Mouse (Mus musculus): ENCODE measurements at regions not wholly inside any gene's neighbourhood (a gene's known extent, or its start where the extent isn't known, plus 50 kb on each side); places are given as distances from the start of the nearest gene placed in this dataset.

DNA sequence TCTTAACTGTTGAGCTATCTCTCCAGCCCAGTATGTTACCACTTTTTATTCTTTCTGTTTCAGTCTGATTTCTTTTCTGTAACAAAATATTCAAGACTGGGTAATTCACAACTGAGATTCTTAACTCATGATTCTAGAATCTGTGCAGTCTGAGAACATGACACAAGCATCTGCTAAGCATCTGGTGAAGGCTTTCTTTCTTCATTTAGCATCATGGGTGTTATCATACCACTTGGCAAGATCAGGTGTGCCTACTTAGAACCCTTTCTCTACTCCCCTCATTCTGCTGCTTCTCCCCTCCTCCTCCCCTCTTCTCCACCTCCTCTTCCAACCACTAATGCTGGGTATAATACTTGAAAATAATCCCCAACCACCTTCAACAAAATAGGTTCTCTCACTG is 62.1 kb upstream of the Pfn2 start:
- no peak for DNase-seq

DNA sequence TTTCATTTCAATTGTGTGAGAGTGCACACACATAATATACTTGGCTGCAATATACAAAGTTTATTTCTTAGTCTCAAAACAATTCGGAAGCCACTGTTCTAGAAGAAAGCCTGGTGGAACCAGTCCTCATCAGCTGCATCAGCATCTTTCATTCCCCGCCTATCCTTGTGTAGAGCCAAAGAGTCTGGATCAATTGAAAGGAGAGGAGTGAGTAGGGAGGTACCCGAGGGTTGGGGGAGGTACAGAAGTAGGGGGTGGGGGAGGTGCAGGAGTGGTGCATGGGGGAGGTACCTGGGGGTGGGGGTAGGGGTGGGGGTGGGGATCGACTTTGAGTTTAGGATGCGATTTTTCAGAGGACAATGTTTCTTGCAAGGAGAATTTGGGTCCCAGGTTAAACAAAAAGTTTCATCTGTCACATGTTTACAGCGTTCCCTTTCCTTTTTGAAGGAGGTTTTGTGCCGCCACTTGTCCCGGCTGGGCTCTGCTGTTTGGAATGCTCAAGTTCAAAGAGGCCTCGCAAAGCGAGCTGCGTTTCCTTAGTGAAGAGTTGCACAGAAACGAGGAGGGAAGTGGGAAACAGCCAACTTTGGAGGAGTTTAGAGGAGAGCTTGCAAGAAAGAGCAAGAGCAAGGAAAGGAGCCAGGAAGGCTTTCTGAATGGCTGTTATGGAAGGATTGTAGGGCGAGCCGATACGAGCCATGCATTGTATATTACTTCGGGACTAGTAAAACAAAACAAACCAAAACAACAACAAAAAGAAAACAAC is 64.1 kb upstream of the Pfn2 start:
- no peak for DNase-seq

DNA sequence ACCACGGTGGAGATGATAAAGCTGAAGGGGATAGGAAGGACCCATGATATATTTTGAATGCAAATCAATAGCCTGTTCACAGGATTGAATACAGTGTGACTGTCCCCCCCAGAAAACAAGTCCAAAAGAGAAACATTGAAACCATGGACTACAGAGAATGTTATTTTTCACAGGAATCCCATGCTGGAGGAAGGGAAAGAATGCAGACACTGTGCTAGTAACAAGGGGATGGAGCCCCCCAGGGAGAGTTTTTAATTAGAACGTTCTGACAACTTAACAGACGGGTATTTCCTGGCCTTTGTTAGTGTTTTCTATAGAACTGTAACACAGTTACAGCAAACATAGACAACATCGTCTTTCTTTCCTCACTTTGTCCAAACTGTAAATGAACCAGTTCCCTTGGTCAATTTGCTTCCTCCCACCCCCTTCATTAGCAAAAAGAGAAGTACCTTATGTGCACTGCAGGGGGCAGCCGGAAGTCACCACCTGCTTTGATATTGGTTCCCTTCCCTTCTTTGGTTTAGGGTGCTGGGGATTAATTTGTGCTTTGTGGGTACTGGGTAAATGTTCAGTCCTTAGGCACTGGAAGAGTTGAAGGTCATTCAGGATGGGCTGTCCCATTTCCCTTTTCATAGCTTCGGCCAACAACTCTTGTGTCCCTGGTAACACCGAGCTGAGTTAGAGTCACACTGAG is 64.9 kb upstream of the Pfn2 start:
- DNase-seq, result no peak

DNA sequence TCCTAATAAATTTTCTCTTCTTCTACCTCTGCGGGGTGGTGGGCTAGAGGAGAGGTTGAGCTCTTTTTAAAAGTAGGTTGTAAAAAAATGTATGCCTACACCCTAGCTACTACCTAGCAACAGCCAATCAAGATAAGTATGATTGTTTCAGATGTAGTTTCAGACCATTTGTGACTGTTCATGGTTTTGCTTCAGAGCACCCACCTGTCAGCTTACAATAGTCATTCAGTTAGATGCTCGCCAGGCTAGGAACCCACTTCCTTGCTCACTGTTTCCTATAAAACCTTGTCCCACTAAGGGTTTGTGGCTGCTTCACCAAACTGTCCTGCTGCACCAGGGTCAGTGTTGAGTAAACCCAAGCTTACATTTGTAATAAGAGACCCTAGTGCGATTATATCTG is 66.8 kb upstream of the Pfn2 start:
- no peak for DNase-seq

DNA sequence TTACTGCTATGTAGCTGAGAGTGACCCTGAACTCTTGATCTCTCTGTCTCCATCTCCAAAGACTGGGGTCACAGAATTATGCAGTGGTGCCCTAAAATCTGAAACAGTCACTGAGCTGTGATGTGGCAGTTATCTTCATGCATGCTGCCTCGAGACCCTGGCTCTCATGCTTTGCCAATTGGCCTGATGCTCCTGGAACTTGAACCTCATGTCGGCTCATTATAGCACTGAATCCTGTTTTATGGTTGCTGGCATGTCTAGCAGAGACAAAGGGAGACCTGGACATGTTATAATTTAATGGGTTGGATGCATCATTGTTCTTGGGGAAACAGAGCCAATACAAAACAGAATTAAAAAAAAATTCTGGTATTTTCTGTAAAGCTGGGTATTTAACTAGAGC is 71.0 kb upstream of the Pfn2 start:
- DNase-seq, result no peak

DNA sequence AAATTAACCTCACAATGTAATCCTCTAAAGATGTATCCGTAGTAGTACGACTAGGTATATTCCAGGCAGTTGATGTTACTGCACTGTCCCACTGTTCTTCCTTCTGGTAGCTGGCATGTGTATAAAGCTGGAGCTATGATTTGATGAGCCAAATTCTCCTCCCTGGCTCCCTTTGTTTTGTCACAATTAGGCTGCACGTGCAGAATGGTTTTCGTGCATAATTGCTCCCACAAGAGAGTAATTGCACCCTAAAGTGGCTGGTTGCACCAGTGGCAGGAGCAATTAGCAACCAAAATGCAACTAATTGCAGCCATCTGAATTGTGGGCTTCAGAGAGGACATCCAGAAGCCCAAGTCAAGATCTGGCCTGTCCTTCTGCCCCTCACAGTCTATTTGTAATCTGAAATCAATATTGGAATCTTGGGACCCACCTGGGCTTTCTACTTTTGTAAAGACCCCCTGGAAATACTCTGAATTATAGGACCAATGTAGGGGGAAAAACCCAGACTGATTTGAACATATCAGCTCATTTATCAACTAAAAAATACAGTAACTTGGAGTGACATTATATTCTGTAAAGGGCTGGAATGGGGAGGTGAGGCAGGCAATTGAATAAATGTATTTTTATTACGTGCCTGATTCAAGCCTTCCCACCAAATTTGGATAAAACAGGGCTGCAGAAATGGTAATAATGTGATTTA is 71.7 kb upstream of the Pfn2 start:
- no peak for DNase-seq

DNA sequence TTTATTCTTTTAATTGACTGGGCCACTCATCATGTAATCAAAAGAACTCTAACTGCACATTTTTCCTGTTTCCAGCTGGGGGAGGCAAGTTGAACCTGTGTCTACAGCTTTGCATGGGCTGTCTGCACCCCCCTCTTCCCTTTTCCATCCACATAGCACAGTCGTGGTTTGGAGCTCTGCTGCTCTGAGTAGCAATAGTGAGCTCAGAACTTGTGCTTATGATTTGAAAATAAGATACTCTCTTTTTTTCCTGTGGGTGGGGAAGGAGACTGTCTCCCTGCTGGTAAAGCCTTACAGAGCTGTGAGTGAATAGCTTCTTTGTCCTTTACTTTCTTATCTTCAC is 72.2 kb upstream of the Pfn2 start:
- no peak for DNase-seq

DNA sequence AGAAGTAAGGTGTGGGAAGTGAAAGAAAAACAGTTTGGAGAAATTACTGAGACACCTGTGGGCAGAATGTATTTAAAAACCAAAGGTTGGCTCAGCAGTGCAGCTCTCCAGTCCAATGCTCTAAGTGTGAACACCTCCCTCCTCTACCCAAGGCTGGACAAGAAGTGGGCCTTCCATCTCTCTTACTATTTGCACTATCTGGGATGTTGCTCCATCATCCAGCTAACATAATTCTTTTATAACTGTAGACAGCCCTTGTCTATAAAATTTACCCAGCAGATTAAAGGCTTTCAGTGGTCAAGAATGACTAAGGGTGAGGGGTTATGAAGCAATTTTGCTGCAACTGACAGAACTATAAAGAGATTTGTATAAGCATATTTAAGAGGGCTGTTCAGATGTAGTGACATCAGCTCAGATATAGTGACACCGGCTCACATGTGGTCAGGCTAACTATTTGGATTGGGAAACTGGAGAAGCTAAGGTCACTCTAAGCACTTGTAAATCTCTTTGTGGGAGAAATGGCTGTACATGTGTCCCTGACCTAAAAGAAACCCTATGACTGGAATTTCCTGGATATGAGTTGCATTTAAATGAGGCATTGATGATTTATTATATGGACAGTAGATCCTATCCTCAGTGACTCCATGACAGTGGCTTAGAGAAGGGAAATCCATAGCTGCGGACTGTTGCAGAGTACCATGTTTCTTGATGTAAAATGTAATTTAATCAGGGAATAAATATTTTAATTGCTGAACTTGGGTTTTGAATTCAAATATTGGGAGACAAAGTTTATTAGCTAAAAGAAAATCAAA is 73.4 kb upstream of the Pfn2 start:
- DNase-seq, result peak; percentile 23

DNA sequence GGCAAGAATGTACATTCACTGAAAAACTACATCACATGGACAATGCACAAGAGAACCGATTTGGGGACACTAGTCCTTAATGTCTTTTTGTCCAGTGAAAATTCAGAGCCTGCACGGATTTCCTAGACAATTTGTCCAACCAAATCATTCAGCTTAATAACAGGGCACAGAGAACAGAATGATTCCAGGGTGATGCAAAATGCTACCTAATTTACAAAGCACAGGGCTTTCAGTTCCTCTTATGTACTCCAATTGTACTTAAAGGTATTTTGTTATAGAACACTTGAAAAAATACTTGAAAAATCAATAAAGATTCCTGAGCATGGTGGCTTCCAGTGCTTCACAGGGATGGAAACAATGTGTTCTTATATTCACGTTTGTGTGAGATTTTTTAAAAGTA is 75.2 kb upstream of the Pfn2 start:
- DNase-seq, result no peak

DNA sequence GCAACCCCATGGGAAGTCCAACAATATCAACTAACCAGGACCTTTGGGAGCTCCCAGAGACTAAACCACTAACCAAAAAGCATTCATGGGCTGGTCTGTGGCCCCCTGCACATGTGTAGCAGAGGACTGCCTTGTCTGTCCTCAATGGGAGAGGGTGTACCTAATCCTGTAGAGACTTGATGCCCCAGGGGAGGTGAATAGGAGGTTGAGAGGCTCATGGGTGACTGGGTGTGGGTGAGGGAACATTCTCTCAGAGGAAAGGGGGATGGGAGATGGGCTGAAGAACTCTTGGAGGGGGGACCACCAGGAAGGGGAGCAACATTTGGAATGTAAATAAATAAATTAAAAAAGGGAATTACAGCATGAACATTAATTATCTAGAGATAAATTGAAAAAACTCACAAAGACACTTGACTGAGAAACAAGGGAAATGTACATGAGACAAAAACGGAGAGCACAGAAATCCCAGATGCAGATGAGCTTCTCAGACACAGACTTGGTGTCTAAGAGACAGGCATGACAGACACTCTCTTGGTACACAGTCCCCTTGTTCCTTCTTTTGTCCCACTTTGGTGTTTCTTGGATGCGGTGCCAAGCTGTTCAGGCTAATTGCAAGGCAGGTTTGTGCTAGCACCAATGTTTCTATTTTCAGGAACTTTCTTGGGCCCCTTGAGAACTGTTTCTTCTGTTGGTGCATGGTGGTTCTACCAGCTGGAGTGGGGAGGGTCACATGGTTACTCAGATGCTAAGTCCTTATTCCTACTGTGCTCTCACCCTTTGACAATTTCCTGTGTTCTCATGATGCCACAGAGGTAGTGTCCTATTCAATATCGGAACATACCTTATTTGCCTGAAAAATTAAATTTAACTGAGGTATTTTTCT is 85.0 kb upstream of the Pfn2 start:
- DNase-seq, result no peak

DNA sequence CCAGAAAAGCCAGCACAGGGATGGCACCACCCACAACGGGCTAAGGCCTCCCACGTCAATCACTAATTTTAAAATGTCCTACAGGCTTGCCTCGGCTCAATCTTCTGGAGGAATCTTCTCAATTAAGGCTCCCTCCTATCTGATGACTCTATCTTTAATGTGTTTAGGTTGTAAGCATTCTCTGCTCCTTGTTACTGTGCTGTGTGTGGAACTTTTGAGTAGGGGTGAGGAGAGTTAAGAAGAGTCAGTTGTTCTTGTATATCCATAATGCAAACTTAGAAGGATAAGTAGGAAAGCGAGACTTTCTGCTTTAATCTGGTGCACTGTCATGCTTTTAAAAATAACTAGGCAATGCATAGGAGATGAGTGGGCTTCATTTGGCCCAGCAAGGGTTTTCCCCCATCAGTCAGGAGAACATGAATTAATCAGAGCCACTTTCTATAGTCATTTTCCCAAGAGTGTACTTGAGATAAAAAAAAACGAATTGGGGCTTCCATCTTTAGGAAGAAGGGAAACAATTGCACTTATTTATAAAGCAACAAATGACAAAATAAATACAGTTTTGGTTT is 87.2 kb upstream of the Pfn2 start:
- no peak for DNase-seq

DNA sequence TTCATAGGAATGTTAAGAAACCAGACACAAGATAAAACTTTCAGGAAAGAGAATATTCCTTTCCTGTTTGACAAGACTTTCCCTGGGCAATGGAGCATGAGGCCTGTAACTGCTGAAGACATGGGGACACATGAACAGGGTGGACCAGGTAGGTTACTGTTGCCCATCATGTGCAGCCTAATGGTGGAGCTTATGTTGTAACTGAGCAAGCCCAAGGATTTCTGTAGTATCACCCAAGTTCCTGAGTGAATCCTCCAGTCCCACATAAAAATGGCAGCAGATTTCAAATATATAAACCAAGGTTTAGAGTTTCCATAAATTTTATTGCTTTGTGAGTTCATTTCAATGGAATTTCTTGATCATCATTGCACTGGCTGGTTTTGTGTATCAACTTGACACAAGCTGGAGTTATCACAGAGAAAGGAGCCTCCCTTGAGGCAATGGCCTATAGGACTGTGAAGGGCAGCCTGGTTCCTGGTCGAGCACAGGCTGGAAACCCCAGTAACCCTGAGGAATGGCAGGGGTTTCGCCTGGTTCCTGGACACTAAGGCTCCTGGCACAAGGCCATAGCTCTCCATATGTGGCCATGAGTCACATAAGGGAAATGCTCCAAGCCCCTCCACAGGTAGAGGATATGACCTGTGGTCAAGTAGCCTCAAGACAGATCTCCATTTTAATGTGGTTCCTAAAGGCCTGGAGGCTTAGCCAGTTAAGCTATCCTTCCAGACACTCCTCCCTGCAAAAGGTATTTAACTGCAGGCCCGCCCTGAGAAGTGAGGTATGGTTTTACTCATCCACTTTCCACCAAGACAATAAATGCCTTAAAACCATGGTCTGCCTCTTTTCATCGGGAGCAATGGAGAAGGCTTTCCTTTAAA is 92.9 kb upstream of the Pfn2 start:
- DNase-seq, result no peak

DNA sequence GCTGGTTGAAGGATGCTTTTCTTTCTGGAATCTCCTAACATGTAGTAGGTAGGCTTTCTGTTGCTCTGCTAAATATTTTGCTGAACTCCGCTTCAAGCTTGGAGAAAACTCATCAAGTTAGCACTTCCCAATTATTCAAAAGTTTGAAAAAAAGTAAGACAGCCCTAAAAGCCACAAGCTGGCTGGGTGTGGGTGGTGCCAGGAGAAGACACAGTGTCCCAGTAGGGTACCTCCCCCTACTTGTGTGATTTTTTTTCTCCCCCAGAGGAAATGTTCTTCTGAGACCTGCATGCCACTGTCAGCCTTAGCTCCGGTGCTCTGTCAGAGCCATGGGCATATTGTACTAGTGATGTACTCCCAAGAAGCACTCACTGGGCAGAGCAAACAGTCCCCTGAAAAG is 96.8 kb upstream of the Pfn2 start:
- DNase-seq, result no peak

DNA sequence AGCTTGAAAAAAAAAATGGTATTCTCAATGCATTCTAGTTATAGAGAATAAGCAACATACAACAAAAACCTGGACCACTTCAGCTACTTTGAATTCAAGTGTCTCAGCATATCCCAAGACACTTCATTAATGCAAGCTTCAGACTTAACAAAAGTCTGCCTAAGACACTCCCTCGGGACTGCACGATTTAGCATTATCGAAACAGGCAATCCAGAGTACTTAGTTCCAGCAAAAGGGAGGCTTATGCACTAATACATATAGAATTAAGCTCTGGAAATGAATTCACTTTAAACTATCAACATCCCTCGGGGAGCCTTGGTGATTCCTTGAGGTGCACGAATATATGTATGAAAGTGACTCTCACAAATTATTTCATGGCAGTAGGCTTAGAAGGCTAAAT is 97.9 kb upstream of the Pfn2 start:
- no peak for DNase-seq

DNA sequence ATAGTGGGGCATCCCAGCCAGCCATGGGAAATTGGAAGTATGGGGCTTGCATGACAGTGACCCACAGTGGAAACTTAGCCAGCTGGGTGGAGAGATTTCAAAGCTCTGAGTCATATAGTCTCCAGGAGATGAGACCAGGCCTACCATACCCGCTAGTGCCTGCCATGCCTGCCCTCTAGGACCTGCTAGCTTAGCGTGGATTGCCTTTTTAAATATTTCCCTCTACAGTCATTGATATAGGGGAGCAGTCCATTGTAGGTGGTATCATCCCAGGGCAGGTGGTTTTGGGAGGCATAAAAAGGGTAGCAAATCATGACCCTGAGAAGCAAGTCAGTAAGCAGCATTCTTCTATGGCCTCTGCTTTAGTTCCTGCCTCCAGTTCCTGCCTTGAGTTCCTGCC is 99.5 kb upstream of the Pfn2 start:
- no peak for DNase-seq

DNA sequence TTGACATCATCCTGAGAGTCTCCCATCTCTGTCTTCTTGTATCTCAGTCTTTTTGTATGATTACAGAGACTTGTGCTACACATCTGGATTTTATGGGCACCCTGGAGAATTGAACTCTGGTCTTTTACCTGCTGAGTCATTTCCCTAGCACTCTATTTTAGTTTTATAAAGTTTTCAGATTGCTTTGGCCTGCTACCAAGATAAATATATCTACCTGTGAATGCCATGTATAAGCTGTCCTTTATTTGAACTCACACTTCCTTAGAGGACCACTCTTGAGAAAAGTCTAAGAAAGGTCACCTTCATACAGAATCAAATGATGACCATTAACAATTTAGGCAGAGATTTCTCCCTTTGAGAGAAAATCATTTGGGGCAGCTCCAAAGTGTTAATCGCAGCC is 100.8 kb upstream of the Pfn2 start:
- no peak for DNase-seq

DNA sequence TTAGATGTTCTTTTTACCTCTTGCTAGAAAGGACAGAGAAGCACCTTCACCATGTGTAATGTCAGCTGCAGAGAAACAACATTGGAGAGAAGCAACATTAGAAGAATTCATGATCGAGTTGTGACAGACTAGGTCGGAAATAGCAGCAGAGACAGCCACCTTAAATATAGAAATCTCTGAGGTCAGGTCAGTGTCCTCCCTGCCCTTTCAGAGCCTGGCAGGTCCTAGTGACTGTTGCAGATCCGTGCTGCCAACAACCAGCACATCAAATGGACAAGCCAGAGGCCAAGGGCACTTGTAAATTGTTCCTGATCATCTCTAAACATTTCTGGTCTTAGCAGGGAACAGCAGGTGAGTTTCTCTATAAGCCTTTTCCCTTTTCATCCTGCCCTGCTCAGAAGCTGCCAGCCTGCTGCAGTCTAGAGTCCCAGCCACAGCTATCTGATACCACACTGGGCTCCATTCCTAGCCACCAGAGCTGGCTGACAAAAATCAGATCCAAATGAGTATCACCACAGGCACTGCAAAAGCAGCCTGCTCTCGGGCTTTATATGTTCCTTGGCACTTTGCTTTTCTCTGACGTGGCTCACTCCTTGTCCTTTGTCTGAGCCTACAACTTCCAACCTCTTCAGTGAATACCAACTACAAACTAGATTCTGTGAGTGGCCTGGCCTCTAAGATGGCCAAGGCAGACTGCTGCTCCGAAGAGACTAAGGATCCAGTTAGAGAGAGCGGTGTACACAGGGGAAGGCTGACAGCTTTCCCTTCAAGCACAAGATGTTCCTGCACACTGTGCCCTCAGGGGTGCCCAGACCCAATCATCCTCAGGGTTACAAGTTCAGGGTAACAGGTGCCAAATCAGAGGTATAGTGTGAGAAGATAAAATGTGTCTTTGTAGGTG is 102.8 kb upstream of the Pfn2 start:
- DNase-seq, result no peak

DNA sequence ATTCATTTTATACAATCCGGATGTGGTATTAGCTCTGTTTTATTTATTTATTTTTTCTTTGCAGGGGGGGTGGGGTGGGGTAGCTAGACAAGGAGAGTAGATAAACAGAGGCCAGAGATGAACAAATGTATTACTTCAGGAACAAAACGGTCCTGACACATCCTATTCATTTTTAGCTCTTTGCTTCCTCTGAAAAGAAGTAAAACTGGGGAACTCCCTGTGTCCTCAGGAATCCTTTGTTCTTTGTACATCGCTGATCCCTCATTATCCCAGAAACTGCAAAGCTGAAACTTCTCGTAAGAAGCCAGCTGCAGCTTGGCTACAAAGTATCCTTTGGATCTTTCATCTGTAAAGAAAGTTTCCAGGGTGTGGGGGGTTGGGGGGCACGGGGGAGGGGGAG is 103.6 kb upstream of the Pfn2 start:
- DNase-seq, result no peak

DNA sequence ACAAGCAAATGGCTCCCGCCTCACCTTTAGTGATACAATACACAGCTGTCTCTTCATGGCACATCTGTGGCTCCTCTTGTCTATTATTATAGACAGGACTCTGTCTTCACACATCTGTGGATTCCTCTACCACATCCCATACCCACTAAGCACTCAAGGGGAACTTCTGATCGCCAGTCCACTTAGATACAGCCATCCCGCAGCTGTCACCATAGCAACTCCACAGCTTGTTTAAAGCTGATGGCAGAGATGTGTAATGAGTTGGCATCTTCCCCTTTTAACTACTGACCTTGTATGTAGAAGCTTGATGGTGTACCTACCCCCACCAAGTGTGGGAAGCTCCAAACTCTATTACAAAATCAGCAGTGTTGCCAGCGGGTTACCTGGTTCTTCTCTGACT is 109.5 kb upstream of the Pfn2 start:
- DNase-seq, result no peak

DNA sequence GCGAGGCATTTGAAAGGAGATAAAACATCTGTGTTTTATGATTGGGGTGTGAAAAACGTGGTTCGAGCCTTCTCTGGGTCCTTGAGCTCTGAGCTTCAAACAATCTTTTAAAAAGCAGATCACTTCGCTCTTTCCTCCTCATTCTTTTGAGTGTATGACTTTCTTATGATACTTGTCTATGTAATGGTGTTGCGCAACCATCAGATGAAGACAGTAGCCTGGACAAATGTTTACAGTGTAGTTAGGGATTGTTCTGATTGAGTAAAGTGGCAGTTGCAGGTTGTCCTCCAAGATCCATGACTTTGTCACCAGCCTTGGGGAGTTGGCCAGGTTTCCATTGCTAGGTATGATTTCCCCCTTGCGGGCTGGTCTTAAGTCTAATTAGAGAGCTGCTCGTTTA is 116.1 kb upstream of the Pfn2 start:
- DNase-seq, result no peak
